Mouse (Mus musculus) layer of hippocampus, postnatal 25 days (tissue): ENCODE data around the gene Tmem30a. TPM values are rescaled to one million over a fixed set of nuclear protein-coding genes. Genes with fewer than 3 reads are reported as not detected.

Source experiments
- DNase-seq, 2 experiments: peaks; one replicate each; pipeline ENCODE4 v3.0.0; 2022; ENCODE audit warnings: mixed read lengths in 2 of 2, low spot score in 1 of 2; ENCODE audit errors: extremely low spot score in 1 of 2
- total RNA-seq, 2 experiments: library from RNA; stranded (reverse); gene quantifications; 2 replicates each; pipeline ENCODE4 v1.2.3; 2021

Gene Tmem30a
- total RNA-seq, 2 experiments from 2014 or later = 219 to 240 TPM

- no peak for DNase-seq
Observed at GRCm38 (mm10) chr9:79796461-79797135, 3.3 kb upstream of the Tmem30a start.

GRCm38 (mm10) chr9:79795076-79795475 lies 1.8 kb upstream of the Tmem30a start:
- DNase-seq = no peak

DNA sequence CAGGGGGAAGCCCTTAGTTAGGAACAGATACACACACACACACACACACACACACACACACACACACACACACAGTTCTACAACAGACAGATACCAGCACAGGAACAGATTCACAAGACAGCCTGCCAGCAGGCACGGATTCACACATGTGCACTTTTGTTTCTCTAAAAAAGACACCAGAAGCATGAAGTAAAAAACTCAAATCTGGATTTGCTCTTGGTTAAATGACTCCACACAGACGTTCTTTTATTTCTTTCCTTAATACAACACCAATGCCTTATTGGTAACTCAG lies 7.6 kb downstream of the Tmem30a start:
- DNase-seq = peak; percentile 36 to 40

DNA sequence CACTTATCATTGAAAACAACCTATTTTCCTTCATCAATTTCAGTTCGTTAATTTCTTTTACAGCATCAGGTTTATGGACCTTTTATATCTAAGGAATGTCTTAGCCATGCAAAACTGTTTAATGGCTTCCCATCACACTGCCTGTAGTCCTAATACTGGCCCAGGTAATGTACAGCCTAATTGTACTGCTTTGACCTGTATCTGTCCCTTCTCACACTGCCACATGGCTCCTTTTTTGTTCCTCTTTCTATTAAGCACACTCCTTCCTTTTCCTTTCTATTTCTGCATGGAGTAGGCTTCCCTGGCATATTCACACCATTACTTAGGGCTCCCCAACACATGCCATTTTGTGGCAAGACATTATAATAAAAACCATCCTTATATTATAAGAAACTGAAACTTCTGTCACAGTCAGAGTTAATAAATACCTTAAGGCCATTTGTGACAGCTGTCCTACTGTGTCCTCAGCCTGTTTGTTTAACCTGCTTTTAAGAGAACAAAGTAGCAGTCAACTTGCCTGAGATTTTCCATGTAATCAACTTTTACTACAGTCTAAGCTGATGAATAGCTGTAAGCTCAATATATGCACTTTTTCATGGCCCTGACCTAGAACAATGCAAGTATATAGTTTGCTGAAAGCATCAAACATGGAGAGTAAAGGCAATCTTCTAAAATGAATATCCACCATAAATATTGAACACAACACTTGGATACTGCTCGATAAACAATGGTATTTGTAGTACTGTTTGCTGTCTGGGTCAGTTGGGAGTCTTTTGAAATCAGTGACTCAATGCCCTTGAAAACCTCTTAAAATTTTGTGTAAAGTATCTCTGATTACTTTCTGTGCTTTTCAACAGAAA lies 8.1 kb downstream of the Tmem30a start:
- DNase-seq = no peak

DNA sequence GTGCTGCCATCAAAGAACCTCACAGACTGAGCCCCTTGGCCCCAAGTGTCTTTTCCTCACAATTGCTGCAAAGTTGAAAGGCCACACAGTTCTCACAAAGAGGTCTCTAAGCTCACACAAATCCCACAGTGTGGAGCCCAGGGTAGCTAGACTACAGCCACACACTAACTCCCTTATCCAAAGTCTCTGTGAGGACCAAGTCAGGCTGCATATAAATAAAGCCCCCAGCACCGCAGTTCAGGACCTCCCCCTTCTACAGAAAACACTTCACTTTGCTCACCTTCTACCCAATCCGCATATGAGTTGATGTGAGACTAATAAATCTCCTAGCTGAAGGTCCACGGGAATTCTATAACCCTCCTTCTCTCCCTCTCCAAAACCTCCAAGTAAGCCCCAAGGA lies 8.9 kb downstream of the Tmem30a start:
- no peak for DNase-seq

DNA sequence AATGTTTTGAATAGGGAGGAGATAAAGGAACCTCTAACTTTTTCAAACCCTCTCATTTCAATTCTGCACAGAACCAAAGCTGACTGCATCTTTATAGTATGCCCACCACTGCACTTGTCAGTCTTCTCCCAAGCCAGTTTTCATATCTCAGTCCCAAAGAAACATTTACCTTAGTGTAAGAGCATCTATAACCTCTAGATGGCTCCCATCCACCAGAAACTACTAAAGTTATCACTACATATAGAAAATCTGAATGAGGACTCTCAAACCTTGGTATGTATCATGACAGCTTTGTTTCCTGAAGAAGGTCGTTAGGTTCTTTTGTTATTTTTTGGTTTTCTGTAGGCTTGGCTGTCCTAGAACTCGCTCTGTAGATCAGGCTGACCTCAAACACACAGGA lies 14.0 kb downstream of the Tmem30a start:
- no peak for DNase-seq

DNA sequence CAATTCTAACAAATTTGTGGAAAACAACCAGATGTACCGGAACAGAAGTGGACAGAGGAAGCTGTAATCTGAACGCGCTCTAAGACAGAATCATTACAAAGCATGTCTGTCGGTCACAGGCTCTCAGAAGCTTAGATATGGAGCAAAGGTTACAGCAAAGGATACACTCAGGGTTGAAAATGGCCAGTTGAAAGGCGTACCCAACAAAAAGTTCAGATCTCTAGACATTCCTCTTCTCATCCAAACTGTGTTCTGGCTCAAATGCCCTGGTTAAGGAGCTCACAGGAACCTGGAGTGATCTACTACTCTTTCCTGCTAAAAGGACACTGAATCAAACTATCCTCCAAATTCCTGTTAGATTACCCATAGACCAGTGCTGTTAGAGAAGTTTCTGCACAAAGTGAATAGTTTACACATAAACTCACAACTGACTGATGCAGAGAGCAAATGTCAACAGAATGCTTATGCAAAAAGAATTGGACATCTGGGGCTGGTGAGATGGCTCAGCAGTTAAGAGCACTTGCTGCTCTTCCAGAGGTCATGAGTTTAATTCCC lies 26.2 kb downstream of the Tmem30a start:
- DNase-seq = no peak

DNA sequence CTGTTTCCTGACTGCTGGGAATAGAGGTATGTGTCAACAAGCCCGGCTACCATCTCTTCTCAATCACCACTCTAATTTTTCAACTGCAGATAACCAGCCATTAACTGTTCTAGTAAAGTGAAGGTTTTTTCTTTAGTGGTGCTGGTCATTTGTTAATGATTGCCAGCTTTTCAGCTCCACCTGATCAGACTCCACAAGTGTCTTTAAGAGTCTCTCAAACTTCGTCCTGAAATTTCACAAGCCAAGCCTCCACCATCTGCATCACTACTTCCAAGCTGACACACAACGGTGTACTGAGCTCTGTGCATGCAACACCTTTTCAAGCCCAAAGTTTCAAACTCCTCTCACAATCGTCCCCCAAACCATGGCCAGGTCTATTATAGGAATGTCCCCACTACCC lies 28.0 kb downstream of the Tmem30a start:
- no peak for DNase-seq

DNA sequence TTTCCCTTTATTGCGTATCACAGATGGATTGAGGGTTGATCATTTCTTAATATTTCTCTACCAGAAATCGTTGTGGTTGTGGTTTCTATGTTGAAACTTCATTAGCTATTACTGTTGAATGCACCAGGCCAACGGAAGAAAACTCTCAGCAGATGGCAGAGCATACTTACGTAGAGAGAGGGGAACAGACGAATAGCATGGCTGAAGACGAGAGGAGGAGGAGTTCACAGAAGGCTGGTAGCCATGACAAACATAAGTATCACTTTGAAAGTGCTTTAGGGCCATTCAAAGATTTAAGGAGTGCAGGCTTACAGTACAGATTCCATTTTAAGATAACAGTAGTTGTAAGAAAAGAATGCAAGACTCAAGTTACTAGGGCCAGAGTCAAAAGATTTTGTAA lies 30.8 kb downstream of the Tmem30a start:
- no peak for DNase-seq

DNA sequence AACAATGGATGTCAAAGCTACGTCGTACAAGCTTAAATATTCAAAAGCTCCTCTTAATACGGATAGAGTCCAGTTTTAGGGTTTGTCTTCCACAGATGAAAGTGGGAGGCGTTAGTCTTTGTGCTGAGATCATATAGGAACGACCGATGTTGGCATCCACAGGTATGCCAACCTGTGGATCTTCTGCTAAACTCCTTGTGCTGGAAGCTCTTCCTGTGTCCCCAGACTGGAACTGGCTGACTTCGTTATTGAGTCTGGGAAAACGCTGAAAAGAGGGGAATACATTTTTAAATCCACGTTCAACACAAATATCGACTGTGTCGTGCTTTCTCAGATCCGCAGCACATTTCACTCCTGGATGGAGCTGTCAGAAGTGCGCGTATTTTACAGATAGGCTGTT lies 33.2 kb downstream of the Tmem30a start:
- DNase-seq = peak in 1 of 2 experiments; percentile 8

- DNase-seq = peak; percentile 82 to 84
Observed at GRCm38 (mm10) chr9:79759385-79760005, 33.8 kb downstream of the Tmem30a start, which contains the start of gene Cox7a2. Gene Cox7a2, minus strand, starts transcription at chr9:79759878.

- no peak for DNase-seq
Observed at GRCm38 (mm10) chr9:79755311-79755710, 38.0 kb downstream of the Tmem30a start.

DNA sequence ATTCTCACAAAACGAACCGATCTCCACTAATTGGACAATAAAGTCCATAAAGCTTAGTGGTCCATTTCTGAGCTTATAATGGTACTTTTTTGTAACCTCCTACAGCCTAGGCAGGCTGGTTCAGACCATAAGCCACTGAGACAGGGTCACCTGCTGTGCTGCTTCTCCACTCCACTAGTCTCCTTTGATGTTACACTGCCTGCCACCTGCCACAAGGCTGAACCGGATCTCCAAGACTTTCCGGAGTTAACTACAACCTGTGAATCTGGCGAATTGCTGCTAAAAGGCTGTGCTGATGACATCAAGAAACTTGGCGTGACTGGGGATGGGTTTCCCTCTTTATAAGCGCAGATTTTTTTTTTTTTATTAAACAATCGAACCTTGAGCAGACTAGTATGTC lies 41.5 kb downstream of the Tmem30a start:
- DNase-seq = no peak

DNA sequence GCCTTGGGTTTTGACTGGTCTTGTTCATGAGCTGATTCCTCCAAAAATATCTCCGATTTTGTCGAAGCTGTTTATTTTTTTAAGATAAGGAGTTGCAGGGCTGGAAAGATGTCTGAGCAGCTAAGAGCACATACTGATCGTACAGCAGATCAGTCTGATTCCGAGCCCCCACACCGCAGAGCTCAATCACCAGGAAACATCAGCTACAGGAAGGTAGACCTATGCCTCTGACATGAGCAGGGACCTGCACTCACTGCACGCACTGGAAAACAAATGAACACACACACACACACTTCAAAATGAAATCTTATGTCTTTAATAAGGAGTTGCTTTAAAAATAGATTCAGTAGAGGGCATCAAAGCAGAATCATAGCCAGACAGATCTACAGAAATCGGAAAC lies 42.6 kb downstream of the Tmem30a start:
- DNase-seq = no peak

- no peak for DNase-seq
Observed at GRCm38 (mm10) chr9:79745036-79745435, 48.3 kb downstream of the Tmem30a start.

DNA sequence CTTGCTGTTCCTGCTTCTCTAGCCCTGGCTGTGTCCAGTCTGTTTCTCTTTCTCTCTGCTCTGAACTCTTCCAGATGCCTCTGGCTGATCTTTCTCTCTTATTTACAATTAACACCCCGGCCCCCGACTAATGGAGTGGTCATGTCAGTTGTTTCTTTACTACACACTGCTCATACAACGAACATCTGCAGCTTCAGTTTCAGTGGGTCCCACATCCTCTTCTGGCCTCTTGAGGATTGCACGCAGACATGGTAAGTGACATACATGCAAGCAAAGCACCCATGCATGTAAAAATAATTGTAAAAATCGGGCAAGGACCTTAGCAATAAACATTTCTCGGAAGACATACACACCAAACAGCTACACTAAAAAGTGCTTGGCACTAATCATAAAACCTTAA lies 57.7 kb downstream of the Tmem30a start:
- no peak for DNase-seq

DNA sequence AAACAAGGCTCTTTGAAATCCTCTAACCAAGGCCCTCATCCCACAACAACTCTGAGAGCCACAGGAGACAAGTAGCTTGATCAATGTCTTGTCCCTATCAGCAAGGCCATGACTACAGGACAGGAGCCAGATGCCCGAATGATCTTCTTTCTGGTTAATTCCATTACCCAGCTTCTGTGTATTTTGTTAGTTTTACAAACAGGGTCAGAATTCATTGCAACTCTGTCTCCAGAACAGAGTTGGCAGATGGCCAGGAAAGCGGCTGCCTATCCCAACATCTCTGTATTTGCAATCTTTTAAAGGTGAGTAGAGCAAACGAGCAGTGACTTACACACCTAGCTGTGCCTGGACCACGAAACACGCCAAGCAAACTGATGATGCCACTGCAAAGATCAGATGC lies 63.0 kb downstream of the Tmem30a start:
- no peak for DNase-seq

GRCm38 (mm10) chr9:79723090-79723489 lies 70.2 kb downstream of the Tmem30a start:
- no peak for DNase-seq

DNA sequence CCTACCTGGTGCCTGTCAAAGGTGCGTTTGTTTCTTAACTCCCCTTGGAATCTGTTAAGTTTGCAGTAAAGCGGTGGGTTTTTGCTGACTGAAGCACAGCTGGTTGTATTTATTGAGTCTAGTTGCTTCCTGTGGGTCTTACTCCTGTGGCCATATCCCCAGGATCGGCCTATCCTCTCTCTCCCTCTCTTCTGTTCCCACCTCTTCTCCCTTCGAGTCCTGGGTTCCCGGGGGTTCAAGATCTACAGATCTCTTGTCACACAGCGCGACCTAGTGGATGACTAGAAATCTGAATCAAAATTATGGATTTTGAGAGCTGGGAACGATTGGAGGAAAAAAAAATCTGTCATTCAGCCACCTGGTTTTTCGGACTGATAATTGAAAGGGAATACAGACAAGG lies 72.3 kb downstream of the Tmem30a start:
- DNase-seq = peak; percentile 46 to 73

GRCm38 (mm10) chr9:79720143-79720542 lies 73.2 kb downstream of the Tmem30a start:
- no peak for DNase-seq

DNA sequence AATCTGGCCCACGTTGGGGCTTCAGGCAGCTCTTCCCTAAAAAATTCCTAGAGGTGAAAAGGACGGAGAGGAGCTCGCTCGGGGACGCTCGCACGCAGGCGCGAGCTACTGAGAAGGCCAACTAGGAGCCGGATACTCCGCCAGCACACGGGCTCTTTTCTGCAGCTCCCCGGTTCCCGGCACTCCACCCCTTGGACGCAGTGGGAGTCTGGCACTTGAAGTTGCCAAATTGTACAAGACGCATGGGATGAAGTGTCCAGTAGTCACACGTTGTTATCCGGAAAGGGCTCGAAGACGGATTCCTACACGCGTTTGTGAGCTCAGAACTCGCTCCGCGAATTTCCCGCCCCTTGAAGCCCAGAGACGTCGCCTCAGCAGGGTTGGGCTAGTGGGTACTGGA lies 73.9 kb downstream of the Tmem30a start:
- no peak for DNase-seq
